Mouse (Mus musculus): ENCODE measurements around the gene Zfhx3. TPM values are rescaled to one million over a fixed set of nuclear protein-coding genes. Genes with fewer than 3 reads are reported as not detected.
A peak's percentile ranks its signal among the peaks of the same experiment; 100 is the strongest.

Zfhx3 gene
- polyA plus RNA-seq, 1 experiment from 2014 or later: 32.2 TPM

DNA sequence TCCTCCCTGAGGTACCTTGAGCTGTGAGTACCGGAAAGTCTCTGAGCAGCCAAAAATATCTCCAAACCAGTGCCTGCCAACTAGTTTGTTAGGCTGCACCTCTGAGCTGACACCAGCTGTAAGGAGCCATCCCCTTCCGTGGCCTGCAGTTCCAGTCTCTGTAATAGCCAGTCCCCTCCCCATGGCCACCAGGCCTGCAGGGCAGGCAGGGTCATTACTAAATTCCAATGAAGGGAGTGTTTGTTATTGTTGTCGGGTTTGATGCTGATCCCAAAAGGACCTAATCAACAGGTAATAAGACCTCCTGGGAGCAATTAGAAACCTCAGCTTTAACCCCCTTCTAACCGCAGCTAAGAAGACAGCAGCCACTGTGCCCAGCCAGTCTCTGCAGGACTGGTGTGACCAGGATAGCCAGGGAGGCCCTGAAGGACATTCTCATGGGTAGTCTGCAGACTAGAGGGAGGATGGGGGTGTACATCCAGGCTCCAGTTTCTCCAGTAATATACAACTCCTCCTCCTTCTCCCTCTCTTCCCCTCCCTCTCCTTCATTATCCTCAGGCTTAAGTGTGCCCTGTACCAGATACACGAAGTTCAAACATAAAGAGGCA, 719.1 kb downstream of the Zfhx3 start:
- ATAC-seq (ENCODE audit: low read depth): no peak
- 49% methylated on average over 5 of the region's 5 CpGs for WGBS

GRCm38 (mm10) chr8:108662766-108663165, 720.3 kb downstream of the Zfhx3 start:
- Histone ChIP-seq H3K27ac (ENCODE audit: low read depth, low read length) (no peak overlapping the region), H3K36me3 (ENCODE audit: control insufficient read depth, insufficient read depth, low read length) (no peaks in the 10 kb centered on the region), H3K4me1 (ENCODE audit: control insufficient read depth, insufficient read depth, low read length) (no peaks in the 10 kb centered on the region), H3K9me3 (ENCODE audit: control insufficient read depth, low read length) (no peaks in the 10 kb centered on the region), H3K4me2 (ENCODE audit: low read depth, low read length) (no peak overlapping the region), H3K9ac (replicated peaks; ENCODE audit: low read depth, low read length) (no peak overlapping the region), H3K27me3 (ENCODE audit: control insufficient read depth, insufficient read depth, low read length) (no peaks in the 10 kb centered on the region), H3K4me3 (ENCODE audit: low read depth, low read length) (no peak overlapping the region)
- ATAC-seq (ENCODE audit: low read depth): no peak
- WGBS: 64% methylated on average over 3 of the region's 3 CpGs

More for the DNA sequence above, 719.1 kb downstream of the Zfhx3 start:
- Histone ChIP-seq H3K4me3 (ENCODE audit: low read depth, low read length) (no peak overlapping the region), H3K9me3 (ENCODE audit: control insufficient read depth, low read length) (no peaks in the 10 kb centered on the region), H3K27me3 (ENCODE audit: control insufficient read depth, insufficient read depth, low read length) (no peaks in the 10 kb centered on the region), H3K36me3 (ENCODE audit: control insufficient read depth, insufficient read depth, low read length) (no peaks in the 10 kb centered on the region), H3K9ac (replicated peaks; ENCODE audit: low read depth, low read length) (no peak overlapping the region), H3K4me2 (ENCODE audit: low read depth, low read length) (no peak overlapping the region), H3K27ac (ENCODE audit: low read depth, low read length) (no peak overlapping the region), H3K4me1 (ENCODE audit: control insufficient read depth, insufficient read depth, low read length) (no peaks in the 10 kb centered on the region)

DNA sequence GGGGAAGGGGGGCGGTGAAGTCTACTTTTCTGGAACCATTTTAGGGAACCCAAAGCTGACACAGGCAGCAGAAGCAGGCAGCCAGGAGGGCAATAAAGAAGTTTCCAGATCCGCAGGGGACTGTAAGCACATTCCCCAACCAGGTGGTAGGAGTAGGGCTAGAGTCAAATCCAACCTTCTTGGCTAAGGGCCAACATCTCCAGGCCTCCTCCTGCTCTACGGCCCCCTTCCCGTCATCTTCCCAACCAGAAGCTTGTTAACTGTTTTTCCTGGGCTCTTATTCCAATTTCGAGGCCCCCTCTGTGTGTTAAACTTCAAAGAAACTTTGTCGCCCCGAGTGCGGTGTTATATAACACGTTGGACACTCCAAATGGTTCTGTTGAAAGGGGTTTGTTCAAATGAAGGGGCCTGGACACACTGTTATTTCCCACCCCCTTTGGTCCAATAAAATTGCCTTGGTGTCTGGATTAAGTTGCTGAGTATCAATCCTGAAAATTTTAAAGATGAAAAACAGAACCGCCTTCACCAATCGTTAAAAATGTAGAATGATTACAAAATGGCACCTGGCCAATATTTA, 729.6 kb downstream of the Zfhx3 start:
- Histone ChIP-seq H3K36me3 (ENCODE audit: control insufficient read depth, insufficient read depth, low read length) (no peaks in the 10 kb centered on the region), H3K9me3 (ENCODE audit: control insufficient read depth, low read length) (no peaks in the 10 kb centered on the region), H3K27ac (ENCODE audit: low read depth, low read length) (no peak overlapping the region), H3K4me2 (ENCODE audit: low read depth, low read length) (no peak overlapping the region), H3K4me1 (ENCODE audit: control insufficient read depth, insufficient read depth, low read length) (peaks cover 9% of the 10 kb centered on the region), H3K4me3 (ENCODE audit: low read depth, low read length) (no peak overlapping the region), H3K27me3 (ENCODE audit: control insufficient read depth, insufficient read depth, low read length) (no peaks in the 10 kb centered on the region), H3K9ac (replicated peaks; ENCODE audit: low read depth, low read length) (no peak overlapping the region)
- WGBS: 75% methylated on average over 11 of the region's 11 CpGs
- no peak for ATAC-seq (ENCODE audit: low read depth)

- H3K9me3 ChIP-seq (ENCODE audit: control insufficient read depth, low read length): no peaks in the 10 kb centered on the region
- 14% methylated on average over 17 of the region's 17 CpGs for WGBS
- ATAC-seq (ENCODE audit: low read depth): no peak
- no peak overlapping the region for H3K9ac ChIP-seq (replicated peaks; ENCODE audit: low read depth, low read length)
- H3K4me2 ChIP-seq (ENCODE audit: low read depth, low read length): peak overlapping the region; percentile 11; the same call in 1 of the 2 replicates
- no peak overlapping the region for H3K27ac ChIP-seq (ENCODE audit: low read depth, low read length)
- H3K36me3 ChIP-seq (ENCODE audit: control insufficient read depth, insufficient read depth, low read length): no peaks in the 10 kb centered on the region
- no peaks in the 10 kb centered on the region for H3K27me3 ChIP-seq (ENCODE audit: control insufficient read depth, insufficient read depth, low read length)
- H3K4me3 ChIP-seq (ENCODE audit: low read depth, low read length): no peak overlapping the region
- H3K4me1 ChIP-seq (ENCODE audit: control insufficient read depth, insufficient read depth, low read length): peaks cover 9% of the 10 kb centered on the region
Observed at GRCm38 (mm10) chr8:108675001-108675525, 732.6 kb downstream of the Zfhx3 start.

- no peak overlapping the region for H3K4me3 ChIP-seq (ENCODE audit: low read depth, low read length)
- H3K9ac ChIP-seq (replicated peaks; ENCODE audit: low read depth, low read length): no peak overlapping the region
- H3K27me3 ChIP-seq (ENCODE audit: control insufficient read depth, insufficient read depth, low read length): peaks cover 3% of the 10 kb centered on the region; the same call in 1 of the 2 replicates
- H3K27ac ChIP-seq (ENCODE audit: low read depth, low read length): no peak overlapping the region
- H3K36me3 ChIP-seq (ENCODE audit: control insufficient read depth, insufficient read depth, low read length): no peaks in the 10 kb centered on the region
- H3K4me2 ChIP-seq (ENCODE audit: low read depth, low read length): no peak overlapping the region
- WGBS: 70% methylated on average over 9 of the region's 9 CpGs
- ATAC-seq (ENCODE audit: low read depth): no peak
- peaks cover 9% of the 10 kb centered on the region; the same call in 1 of the 2 replicates for H3K4me1 ChIP-seq (ENCODE audit: control insufficient read depth, insufficient read depth, low read length)
- no peaks in the 10 kb centered on the region for H3K9me3 ChIP-seq (ENCODE audit: control insufficient read depth, low read length)
Observed at GRCm38 (mm10) chr8:108689694-108690093, 747.2 kb downstream of the Zfhx3 start.

GRCm38 (mm10) chr8:108690576-108691455, 748.4 kb downstream of the Zfhx3 start:
- H3K4me2 ChIP-seq (ENCODE audit: low read depth, low read length): peak overlapping the region; percentile 44
- H3K9me3 ChIP-seq (ENCODE audit: control insufficient read depth, low read length): no peaks in the 10 kb centered on the region
- whole genome bisulfite sequencing: 19% methylated on average over 14 of the region's 14 CpGs
- H3K27ac ChIP-seq (ENCODE audit: low read depth, low read length): peak overlapping the region; percentile 77
- peak; percentile 56; the same call in 1 of the 2 replicates for ATAC-seq (ENCODE audit: low read depth)
- H3K36me3 ChIP-seq (ENCODE audit: control insufficient read depth, insufficient read depth, low read length): no peaks in the 10 kb centered on the region
- H3K27me3 ChIP-seq (ENCODE audit: control insufficient read depth, insufficient read depth, low read length): peaks cover 8% of the 10 kb centered on the region; the same call in 1 of the 2 replicates
- peaks cover 13% of the 10 kb centered on the region for H3K4me1 ChIP-seq (ENCODE audit: control insufficient read depth, insufficient read depth, low read length)
- H3K4me3 ChIP-seq (ENCODE audit: low read depth, low read length): no peak overlapping the region
- H3K9ac ChIP-seq (replicated peaks; ENCODE audit: low read depth, low read length): peak overlapping the region; percentile 17

DNA sequence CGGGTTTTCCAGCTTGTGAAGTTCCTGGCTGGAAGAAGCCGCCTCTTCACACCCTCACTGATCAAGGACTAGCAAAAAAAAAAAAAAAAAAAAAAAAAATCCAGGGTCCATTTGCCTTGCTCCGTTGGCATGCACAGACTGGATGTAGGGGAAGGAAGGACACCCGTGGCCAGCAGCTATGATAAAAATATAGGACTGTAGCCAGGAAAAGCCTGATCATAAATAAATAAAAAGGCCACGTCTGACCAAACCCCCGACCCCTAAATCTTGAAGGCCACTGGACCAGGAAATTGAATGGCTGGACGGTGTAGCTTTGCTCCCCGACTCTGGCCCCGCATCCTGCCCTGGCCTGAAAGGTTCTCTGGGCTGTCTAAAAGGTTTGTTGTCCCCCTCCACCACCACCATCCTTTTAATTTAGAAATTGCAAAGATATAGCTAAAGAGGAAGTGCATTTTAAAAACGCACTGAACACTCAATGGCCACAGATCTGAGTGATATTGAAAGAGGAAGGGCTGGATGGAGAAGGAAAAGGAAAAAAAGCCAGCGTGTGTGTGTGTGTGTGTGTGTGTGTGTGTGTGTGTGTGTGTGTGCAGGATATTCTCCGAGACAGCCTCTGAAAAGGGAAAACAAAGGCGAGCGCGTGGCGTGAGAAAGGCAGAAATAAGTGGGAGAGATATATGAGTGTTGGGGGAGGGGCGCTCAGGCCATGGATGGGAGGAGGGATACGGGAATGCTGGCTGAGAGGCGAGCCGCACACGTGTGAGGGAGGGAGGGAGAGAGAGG, 749.2 kb downstream of the Zfhx3 start:
- ATAC-seq (ENCODE audit: low read depth): peak; percentile 64
- H3K36me3 ChIP-seq (ENCODE audit: control insufficient read depth, insufficient read depth, low read length): no peaks in the 10 kb centered on the region
- H3K4me1 ChIP-seq (ENCODE audit: control insufficient read depth, insufficient read depth, low read length): peaks cover 20% of the 10 kb centered on the region
- H3K4me2 ChIP-seq (ENCODE audit: low read depth, low read length): peak overlapping the region; percentile 44
- peak overlapping the region; percentile 77 for H3K27ac ChIP-seq (ENCODE audit: low read depth, low read length)
- H3K27me3 ChIP-seq (ENCODE audit: control insufficient read depth, insufficient read depth, low read length): peaks cover 9% of the 10 kb centered on the region; the same call in 1 of the 2 replicates
- 2% methylated on average over 21 of the region's 21 CpGs for WGBS
- peak overlapping the region; percentile 17 for H3K9ac ChIP-seq (replicated peaks; ENCODE audit: low read depth, low read length)
- no peaks in the 10 kb centered on the region for H3K9me3 ChIP-seq (ENCODE audit: control insufficient read depth, low read length)
- H3K4me3 ChIP-seq (ENCODE audit: low read depth, low read length): peak overlapping the region; percentile 19

- peak; percentile 82 for ATAC-seq (ENCODE audit: low read depth)
- peaks cover 9% of the 10 kb centered on the region; the same call in 1 of the 2 replicates for H3K27me3 ChIP-seq (ENCODE audit: control insufficient read depth, insufficient read depth, low read length)
- H3K4me2 ChIP-seq (ENCODE audit: low read depth, low read length): peak overlapping the region; percentile 44; the same call in 1 of the 2 replicates
- peaks cover 22% of the 10 kb centered on the region for H3K4me1 ChIP-seq (ENCODE audit: control insufficient read depth, insufficient read depth, low read length)
- peak overlapping the region; percentile 77 for H3K27ac ChIP-seq (ENCODE audit: low read depth, low read length)
- H3K9ac ChIP-seq (replicated peaks; ENCODE audit: low read depth, low read length): 0 out of 2 replicates have a peak overlapping the region, but pooled peaks have one; percentile 4
- 5% methylated on average over 5 of the region's 5 CpGs for WGBS
- H3K9me3 ChIP-seq (ENCODE audit: control insufficient read depth, low read length): no peaks in the 10 kb centered on the region
- H3K4me3 ChIP-seq (ENCODE audit: low read depth, low read length): peak overlapping the region; percentile 19; the same call in 1 of the 2 replicates
- no peaks in the 10 kb centered on the region for H3K36me3 ChIP-seq (ENCODE audit: control insufficient read depth, insufficient read depth, low read length)
Observed at GRCm38 (mm10) chr8:108692239-108692627, 749.8 kb downstream of the Zfhx3 start.

Data from neural tube, embryonic 14.5 days (tissue).